Mouse (Mus musculus) hindbrain, embryonic 16.5 days (tissue): ENCODE measurements around the gene Gnai2. TPM values are rescaled to one million over a fixed set of nuclear protein-coding genes. Genes with fewer than 3 reads are reported as not detected.

Source experiments
- ATAC-seq: fragments of 200-750 bp; cut with Nextera tagmentation; 2 replicates; pipeline ENCODE4 v1.8.0; 2017; ENCODE audit warnings: moderate TSS enrichment, moderate library complexity
- H3K27ac ChIP-seq: fragments of 300-500 bp; sonication (generic); 2 replicates; pipeline ENCODE4 v1.5.1; 2014; ENCODE audit warnings: low read depth, mild to moderate bottlenecking, control low read depth, low read length, moderate library complexity
- H3K27me3 ChIP-seq: fragments of 300-500 bp; sonication (generic); replicated peaks from 2 replicates; pipeline ENCODE4 v1.6.1; 2014; ENCODE audit warnings: low read length; ENCODE audit not compliant: control insufficient read depth, insufficient read depth
- H3K36me3 ChIP-seq: fragments of 300-500 bp; sonication (generic); 2 replicates; pipeline ENCODE4 v1.6.1; 2014; ENCODE audit warnings: mild to moderate bottlenecking, low read length, moderate library complexity, mixed read lengths; ENCODE audit not compliant: control insufficient read depth, insufficient read depth
- H3K4me1 ChIP-seq: fragments of 300-500 bp; sonication (generic); 2 replicates; pipeline ENCODE4 v1.6.1; 2014; ENCODE audit warnings: low read depth, low read length; ENCODE audit not compliant: control insufficient read depth, insufficient read depth
- H3K4me2 ChIP-seq: fragments of 300-500 bp; sonication (generic); 2 replicates; pipeline ENCODE4 v1.6.1; 2014; ENCODE audit warnings: mild to moderate bottlenecking, low read length, control low read depth, moderate library complexity
- H3K4me3 ChIP-seq: fragments of 300-500 bp; sonication (generic); 2 replicates; pipeline ENCODE4 v1.5.1; 2014; ENCODE audit warnings: mild to moderate bottlenecking, low read length, control low read depth, moderate library complexity
- H3K9ac ChIP-seq: fragments of 300-500 bp; sonication (generic); 2 replicates; pipeline ENCODE4 v1.6.1; 2014; ENCODE audit warnings: low read depth, mild to moderate bottlenecking, control low read depth, low read length, moderate library complexity
- H3K9me3 ChIP-seq: fragments of 300-500 bp; sonication (generic); 2 replicates; pipeline ENCODE4 v1.6.1; 2014; ENCODE audit warnings: mild to moderate bottlenecking, low read length, moderate library complexity; ENCODE audit not compliant: control insufficient read depth
- WGBS: fragments of 180-500 bp; shearing (Covaris S2); extraction: QIAGEN DNeasy Blood & Tissue Kit; methylation state at CpG from one replicate; pipeline ENCODE4 v1.1.7; 2014; 5-methylcytosine and 5-hydroxymethylcytosine counted together
- polyA plus RNA-seq: library from polyadenylated mRNA; unstranded; fragments of >200 nt; fragmentation: Nextera tagmentation; extraction: Ambion mirVana; gene quantifications from 2 replicates; pipeline ENCODE4 v1.2.1, GENCODE M21; 2015

The Gnai2 gene
- polyA plus RNA-seq, 1 experiment from 2014 or later, result 302 TPM

- Histone ChIP-seq H3K27me3 (no peaks in the 10 kb centered on the region), H3K4me3 (0 out of 2 replicates have a peak overlapping the region, but pooled peaks have one; percentile 4)
- ATAC-seq, result peak; percentile 32
Observed at GRCm38 (mm10) chr9:107629901-107630425, 5.2 kb downstream of the Gnai2 start.

GRCm38 (mm10) chr9:107629411-107629730 is 5.8 kb downstream of the Gnai2 start:
- H3K4me1 ChIP-seq, result peaks cover 80% of the 10 kb centered on the region
- peak overlapping the region; percentile 90 for H3K27ac ChIP-seq
- peak overlapping the region; percentile 46 for H3K4me2 ChIP-seq
- no peak overlapping the region for H3K4me3 ChIP-seq
- no peaks in the 10 kb centered on the region for H3K27me3 ChIP-seq
- peak overlapping the region; percentile 52 for H3K9ac ChIP-seq
- WGBS, result 21% methylated on average over 4 of the region's 4 CpGs
- no peak for ATAC-seq
- no peaks in the 10 kb centered on the region for H3K9me3 ChIP-seq
- no peaks in the 10 kb centered on the region for H3K36me3 ChIP-seq

More at GRCm38 (mm10) chr9:107629901-107630425, 5.2 kb downstream of the Gnai2 start:
- H3K4me2 ChIP-seq, result peak overlapping the region; percentile 46
- no peaks in the 10 kb centered on the region for H3K36me3 ChIP-seq
- peak overlapping the region; percentile 52 for H3K9ac ChIP-seq
- no peaks in the 10 kb centered on the region for H3K9me3 ChIP-seq
- H3K4me1 ChIP-seq, result peaks cover 80% of the 10 kb centered on the region
- 8% methylated on average over 14 of the region's 14 CpGs for whole genome bisulfite sequencing
- H3K27ac ChIP-seq, result peak overlapping the region; percentile 90

- Histone ChIP-seq H3K9me3 (no peaks in the 10 kb centered on the region), H3K27ac (peak overlapping the region; percentile 90), H3K36me3 (no peaks in the 10 kb centered on the region), H3K27me3 (no peaks in the 10 kb centered on the region), H3K9ac (peak overlapping the region; percentile 52), H3K4me3 (no peak overlapping the region), H3K4me2 (peak overlapping the region; percentile 46), H3K4me1 (peaks cover 75% of the 10 kb centered on the region)
- 32% methylated on average over 14 of the region's 15 CpGs for WGBS
- no peak for ATAC-seq
Observed at GRCm38 (mm10) chr9:107628721-107629410, 6.3 kb downstream of the Gnai2 start.

GRCm38 (mm10) chr9:107627387-107628255 is 7.5 kb downstream of the Gnai2 start:
- Histone ChIP-seq H3K4me1 (peaks cover 73% of the 10 kb centered on the region), H3K4me3 (no peak overlapping the region), H3K27me3 (no peaks in the 10 kb centered on the region), H3K36me3 (no peaks in the 10 kb centered on the region), H3K9ac (peak overlapping the region; percentile 58), H3K4me2 (peak overlapping the region; percentile 38), H3K9me3 (no peaks in the 10 kb centered on the region), H3K27ac (peak overlapping the region; percentile 90)
- WGBS, result 12% methylated on average over 20 of the region's 20 CpGs
- no peak for ATAC-seq

GRCm38 (mm10) chr9:107626844-107627277 is 8.3 kb downstream of the Gnai2 start:
- 0 out of 2 replicates have a peak, but pooled peaks cover 3% of the 10 kb centered on the region for H3K36me3 ChIP-seq
- H3K27me3 ChIP-seq, result no peaks in the 10 kb centered on the region
- peak overlapping the region; percentile 38 for H3K4me2 ChIP-seq
- WGBS, result 0% methylated on average over 2 of the region's 2 CpGs
- peak; percentile 22 for ATAC-seq
- H3K4me3 ChIP-seq, result no peak overlapping the region
- peak overlapping the region; percentile 90 for H3K27ac ChIP-seq
- H3K9ac ChIP-seq, result peak overlapping the region; percentile 58
- H3K4me1 ChIP-seq, result peaks cover 65% of the 10 kb centered on the region
- H3K9me3 ChIP-seq, result no peaks in the 10 kb centered on the region

GRCm38 (mm10) chr9:107626158-107626843 is 8.9 kb downstream of the Gnai2 start:
- WGBS, result 22% methylated on average over 11 of the region's 15 CpGs
- H3K4me1 ChIP-seq, result peaks cover 60% of the 10 kb centered on the region
- H3K27ac ChIP-seq, result peak overlapping the region; percentile 90
- 0 out of 2 replicates have a peak, but pooled peaks cover 3% of the 10 kb centered on the region for H3K36me3 ChIP-seq
- H3K27me3 ChIP-seq, result no peaks in the 10 kb centered on the region
- ATAC-seq, result peak; percentile 34
- H3K4me2 ChIP-seq, result peak overlapping the region; percentile 38
- H3K4me3 ChIP-seq, result no peak overlapping the region
- H3K9ac ChIP-seq, result peak overlapping the region; percentile 58
- no peaks in the 10 kb centered on the region for H3K9me3 ChIP-seq

- Histone ChIP-seq H3K4me2 (no peak overlapping the region), H3K4me1 (peaks cover 52% of the 10 kb centered on the region), H3K27me3 (no peaks in the 10 kb centered on the region), H3K27ac (peak overlapping the region; percentile 90), H3K9ac (no peak overlapping the region), H3K9me3 (no peaks in the 10 kb centered on the region), H3K4me3 (no peak overlapping the region), H3K36me3 (0 out of 2 replicates have a peak, but pooled peaks cover 3% of the 10 kb centered on the region)
- no peak for ATAC-seq
- 85% methylated on average over 12 of the region's 12 CpGs for WGBS
Observed at GRCm38 (mm10) chr9:107625351-107626128, 9.6 kb downstream of the Gnai2 start.

- ATAC-seq, result no peak
- Histone ChIP-seq H3K36me3 (peaks cover 4% of the 10 kb centered on the region; the same call in 1 of the 2 replicates), H3K9me3 (no peaks in the 10 kb centered on the region), H3K4me3 (no peak overlapping the region), H3K4me1 (peaks cover 46% of the 10 kb centered on the region), H3K4me2 (no peak overlapping the region), H3K9ac (no peak overlapping the region), H3K27me3 (no peaks in the 10 kb centered on the region), H3K27ac (0 out of 2 replicates have a peak overlapping the region, but pooled peaks have one; percentile 25)
- 70% methylated on average over 3 of the region's 3 CpGs for WGBS
Observed at GRCm38 (mm10) chr9:107624951-107625350, 10.2 kb downstream of the Gnai2 start.
